Mouse (Mus musculus) lung, embryonic 14.5 days (tissue): ENCODE measurements around the gene Mbd4. TPM values are rescaled to one million over a fixed set of nuclear protein-coding genes. Genes with fewer than 3 reads are reported as not detected.

Experiments
- ATAC-seq: fragments of 200-750 bp; cut with Nextera tagmentation; 2 replicates; pipeline ENCODE4 v1.8.0; 2017; ENCODE audit warnings: mild to moderate bottlenecking, moderate TSS enrichment, moderate library complexity; ENCODE audit not compliant: insufficient read depth
- DNase-seq: peaks from one replicate; pipeline ENCODE4 v3.0.0-alpha.2; 2015
- H3K27ac ChIP-seq: fragments of 300-500 bp; sonication (generic); 2 replicates; pipeline ENCODE4 v1.5.1; 2014; ENCODE audit warnings: low read depth, mild to moderate bottlenecking, moderate library complexity
- H3K27me3 ChIP-seq: fragments of 300-500 bp; sonication (generic); 2 replicates; pipeline ENCODE4 v1.6.1; 2014; ENCODE audit warnings: low read length, control low read depth; ENCODE audit not compliant: insufficient read depth
- H3K36me3 ChIP-seq: fragments of 300-500 bp; sonication (generic); 2 replicates; pipeline ENCODE4 v1.6.1; 2014; ENCODE audit warnings: control low read depth; ENCODE audit not compliant: insufficient read depth
- H3K4me1 ChIP-seq: fragments of 300-500 bp; sonication (generic); 2 replicates; pipeline ENCODE4 v1.6.1; 2014; ENCODE audit warnings: antibody characterized with exemption, control low read depth; ENCODE audit not compliant: insufficient read depth
- H3K4me2 ChIP-seq: fragments of 300-500 bp; sonication (generic); 2 replicates; pipeline ENCODE4 v1.6.1; 2014; ENCODE audit warnings: mild to moderate bottlenecking
- H3K4me3 ChIP-seq: fragments of 300-500 bp; sonication (generic); 2 replicates; pipeline ENCODE4 v1.5.1; 2014; ENCODE audit warnings: low read depth, low read length
- H3K9ac ChIP-seq: fragments of 300-500 bp; sonication (generic); 2 replicates; pipeline ENCODE4 v1.6.1; 2014
- H3K9me3 ChIP-seq: fragments of 300-500 bp; sonication (generic); 2 replicates; pipeline ENCODE4 v1.6.1; 2016; ENCODE audit warnings: low read depth, low read length, control low read depth
- CTCF ChIP-seq: IDR thresholded peaks from 2 replicates; pipeline ENCODE4 v1.5.1; 2016; ENCODE audit warnings: antibody characterized with exemption, low read depth
- WGBS: fragments of 180-500 bp; shearing (Covaris S2); extraction: QIAGEN DNeasy Blood & Tissue Kit; methylation state at CpG from one replicate; pipeline ENCODE4 v1.1.7; 2014; 5-methylcytosine and 5-hydroxymethylcytosine counted together
- polyA plus RNA-seq: library from polyadenylated mRNA; unstranded; fragments of >200 nt; fragmentation: Nextera tagmentation; extraction: Ambion mirVana; gene quantifications from 2 replicates; pipeline ENCODE4 v1.2.1, GENCODE M21; 2014

Mbd4 gene
- polyA plus RNA-seq, 1 experiment from 2014 or later = 20.1 TPM

DNA sequence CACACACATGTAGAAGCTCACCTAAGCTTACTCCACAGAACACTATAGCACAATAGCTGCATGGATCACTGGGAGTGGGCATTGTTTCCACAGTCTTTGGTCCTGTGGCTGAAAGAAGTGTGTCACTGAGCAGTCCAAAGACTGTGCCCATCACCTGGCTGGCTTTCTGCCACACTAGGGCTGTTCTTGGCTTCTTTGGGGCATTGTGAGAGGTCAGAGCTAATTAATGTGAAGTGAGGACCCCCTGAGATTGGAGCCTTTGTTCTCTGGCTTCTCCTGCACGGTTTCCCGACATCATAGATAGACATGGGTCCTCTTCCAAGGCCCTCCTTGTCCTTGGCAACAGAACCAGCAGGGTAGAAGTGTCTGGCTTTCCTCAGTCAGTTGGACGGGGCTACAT lies 39.2 kb upstream of the Mbd4 start:
- Histone ChIP-seq H3K4me1 (peaks cover 15% of the 10 kb centered on the region), H3K4me3 (no peak overlapping the region), H3K27me3 (no peaks in the 10 kb centered on the region), H3K9me3 (no peaks in the 10 kb centered on the region), H3K4me2 (no peak overlapping the region), H3K27ac (peak overlapping the region; percentile 85), H3K9ac (no peak overlapping the region), H3K36me3 (peaks cover 22% of the 10 kb centered on the region)
- WGBS = 77% methylated on average over 3 of the region's 3 CpGs
- ATAC-seq = no peak
- no peak for DNase-seq
- TF ChIP-seq CTCF = no peak

DNA sequence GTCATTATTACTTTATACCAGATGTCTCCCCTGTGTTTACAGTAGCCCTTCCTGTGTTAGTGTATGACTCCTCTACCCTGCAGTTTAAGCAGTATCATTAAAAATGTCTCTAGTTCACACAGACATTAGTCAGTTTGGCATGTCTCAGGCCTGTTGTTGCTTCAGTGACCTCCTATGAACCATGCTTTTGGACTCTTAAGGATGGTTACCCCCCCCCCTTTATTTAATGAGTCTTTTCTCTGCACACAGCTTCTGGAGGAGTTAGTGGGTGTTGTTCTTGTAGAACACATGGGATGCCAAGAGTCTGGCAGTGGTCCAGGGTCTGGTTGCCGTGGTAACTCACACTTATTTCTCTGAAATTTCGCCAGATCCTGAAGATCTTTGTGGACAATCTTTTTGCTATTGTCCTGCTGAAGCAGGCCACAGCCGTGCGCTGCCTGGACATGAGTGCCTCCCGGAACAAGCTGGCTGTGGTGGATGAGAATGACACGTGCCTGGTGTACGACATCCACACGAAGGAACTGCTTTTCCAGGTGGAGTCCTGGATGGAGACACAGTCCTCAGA lies 38.4 kb upstream of the Mbd4 start:
- H3K4me1 ChIP-seq = peaks cover 15% of the 10 kb centered on the region
- H3K4me3 ChIP-seq = no peak overlapping the region
- H3K27ac ChIP-seq = peak overlapping the region; percentile 85
- H3K9me3 ChIP-seq = no peaks in the 10 kb centered on the region
- ATAC-seq (peak; percentile 90), DNase-seq (peak; percentile 97)
- no peak for TF ChIP-seq CTCF
- H3K27me3 ChIP-seq = no peaks in the 10 kb centered on the region
- no peak overlapping the region for H3K4me2 ChIP-seq
- H3K9ac ChIP-seq = no peak overlapping the region
- WGBS = 26% methylated on average over 8 of the region's 8 CpGs
- H3K36me3 ChIP-seq = peaks cover 29% of the 10 kb centered on the region

DNA sequence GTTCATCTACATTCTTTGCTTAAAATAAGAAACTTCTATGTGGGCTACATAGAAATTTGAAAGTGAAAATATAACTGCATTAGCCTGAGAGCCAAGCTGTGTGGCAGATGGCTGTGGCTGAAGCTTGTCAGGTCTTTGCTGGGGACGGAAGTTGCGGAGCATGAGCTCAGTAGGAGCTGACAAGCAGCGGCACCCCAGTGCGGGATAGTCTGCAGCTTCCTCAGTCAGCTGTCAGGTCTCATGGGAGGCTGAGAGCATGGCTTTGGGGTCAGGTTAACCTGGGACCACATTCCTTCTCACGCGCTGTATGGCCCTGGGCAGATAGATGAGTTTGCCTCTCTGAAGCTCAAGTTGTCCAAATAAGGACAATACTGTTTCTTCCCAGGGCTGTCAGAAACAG lies 37.9 kb upstream of the Mbd4 start:
- TF ChIP-seq CTCF = no peak
- 32% methylated on average over 6 of the region's 6 CpGs for WGBS
- Histone ChIP-seq H3K4me2 (no peak overlapping the region), H3K27ac (peak overlapping the region; percentile 85), H3K9me3 (no peaks in the 10 kb centered on the region), H3K27me3 (no peaks in the 10 kb centered on the region), H3K4me3 (no peak overlapping the region), H3K4me1 (peaks cover 15% of the 10 kb centered on the region), H3K36me3 (peaks cover 26% of the 10 kb centered on the region), H3K9ac (no peak overlapping the region)
- DNase-seq (peak; percentile 72), ATAC-seq (peak; percentile 75)

DNA sequence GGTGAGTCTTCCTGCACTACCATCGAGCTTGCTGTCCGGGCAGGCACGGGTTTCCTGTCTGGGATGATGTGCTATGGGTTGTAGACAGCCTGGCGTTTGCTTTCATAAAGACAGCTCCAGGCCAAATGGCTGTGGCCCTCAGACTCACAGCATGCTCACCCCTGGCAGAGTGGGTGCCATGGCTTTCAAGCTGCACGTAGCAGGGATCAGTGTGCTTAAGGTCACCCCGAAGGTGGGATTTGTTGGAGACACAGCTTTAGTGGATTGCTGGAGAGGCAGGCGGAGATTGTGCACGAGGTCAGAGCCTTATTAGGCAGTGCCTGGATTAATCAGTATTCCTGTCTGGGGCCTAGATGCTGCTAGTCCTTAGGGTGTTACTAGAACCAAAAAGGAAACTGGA lies 37.4 kb upstream of the Mbd4 start:
- H3K27ac ChIP-seq = peak overlapping the region; percentile 85

DNA sequence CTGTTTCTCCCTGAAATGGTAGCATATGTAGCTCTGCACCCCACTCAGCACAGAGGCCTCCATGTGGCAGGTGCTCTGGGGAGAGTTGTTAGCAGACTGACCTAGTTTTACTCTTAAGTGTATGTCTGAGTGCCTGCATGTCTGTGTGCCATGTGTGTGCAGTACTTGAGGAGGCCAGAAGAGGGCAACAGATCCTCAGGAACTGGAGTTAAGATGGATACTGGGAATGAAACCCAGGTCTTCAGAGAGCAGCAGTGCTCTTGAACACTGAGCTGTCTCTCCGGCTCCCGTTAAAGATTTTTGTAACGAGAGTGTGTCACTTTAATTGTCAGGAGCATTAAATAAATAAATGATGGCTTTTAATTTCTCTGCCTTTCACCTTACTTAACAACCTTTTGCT lies 35.1 kb upstream of the Mbd4 start:
- 96% methylated on average over 3 of the region's 3 CpGs for WGBS
- TF ChIP-seq CTCF = peak; percentile 68
- Histone ChIP-seq H3K36me3 (peaks cover 33% of the 10 kb centered on the region), H3K27me3 (no peaks in the 10 kb centered on the region), H3K9me3 (no peaks in the 10 kb centered on the region), H3K9ac (no peak overlapping the region), H3K4me3 (no peak overlapping the region), H3K4me2 (no peak overlapping the region), H3K27ac (no peak overlapping the region), H3K4me1 (peaks cover 15% of the 10 kb centered on the region)
- peak; percentile 65 for DNase-seq
- ATAC-seq = no peak

More for the DNA sequence above, 37.4 kb upstream of the Mbd4 start:
- ATAC-seq (no peak), DNase-seq (no peak)
- Histone ChIP-seq H3K27me3 (no peaks in the 10 kb centered on the region), H3K9me3 (no peaks in the 10 kb centered on the region), H3K9ac (no peak overlapping the region), H3K4me1 (peaks cover 15% of the 10 kb centered on the region), H3K36me3 (peaks cover 26% of the 10 kb centered on the region), H3K4me3 (no peak overlapping the region), H3K4me2 (no peak overlapping the region)
- no peak for TF ChIP-seq CTCF
- 49% methylated on average over 8 of the region's 8 CpGs for WGBS

DNA sequence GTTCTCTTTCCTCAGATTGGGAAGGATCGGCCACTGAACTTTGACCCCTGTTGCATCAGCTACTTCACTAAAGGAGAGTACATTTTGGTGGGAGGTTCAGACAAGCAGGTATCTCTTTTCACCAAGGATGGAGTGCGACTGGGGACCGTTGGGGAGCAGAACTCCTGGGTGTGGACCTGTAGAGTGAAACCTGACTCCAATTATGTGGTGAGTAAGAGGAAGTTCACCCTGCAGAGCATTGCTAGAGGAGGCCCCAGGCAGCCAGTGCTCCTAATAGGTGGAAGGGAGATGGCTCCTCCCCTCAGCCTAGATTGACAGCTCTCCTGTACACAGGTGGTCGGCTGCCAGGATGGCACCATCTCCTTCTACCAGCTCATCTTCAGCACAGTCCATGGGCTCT lies 33.7 kb upstream of the Mbd4 start:
- Histone ChIP-seq H3K4me1 (peaks cover 13% of the 10 kb centered on the region), H3K4me3 (no peak overlapping the region), H3K9ac (no peak overlapping the region), H3K9me3 (no peaks in the 10 kb centered on the region), H3K36me3 (peaks cover 35% of the 10 kb centered on the region), H3K4me2 (no peak overlapping the region), H3K27me3 (no peaks in the 10 kb centered on the region), H3K27ac (no peak overlapping the region)
- ATAC-seq (no peak), DNase-seq (no peak)
- no peak for TF ChIP-seq CTCF
- 48% methylated on average over 4 of the region's 4 CpGs for WGBS

DNA sequence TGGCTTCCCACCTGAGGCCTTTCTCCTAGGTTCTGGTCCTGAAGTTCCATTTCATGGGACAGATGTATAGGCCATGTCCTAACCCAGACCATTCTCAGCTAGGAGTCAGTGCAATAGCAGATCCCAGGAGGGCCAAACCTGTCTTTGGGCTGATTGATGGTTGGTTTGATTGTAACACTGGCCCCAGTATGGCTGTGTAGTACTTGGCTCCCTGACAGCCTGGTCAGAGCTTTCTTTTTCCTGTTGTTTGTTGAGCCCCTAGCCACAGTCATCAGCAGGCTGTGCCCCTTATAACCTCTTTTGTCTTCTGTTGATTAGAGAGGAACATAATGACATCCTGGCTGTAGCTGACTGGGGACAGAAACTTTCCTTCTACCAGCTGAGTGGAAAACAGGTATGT lies 30.8 kb upstream of the Mbd4 start:
- H3K27me3 ChIP-seq = no peaks in the 10 kb centered on the region
- no peak for TF ChIP-seq CTCF
- H3K36me3 ChIP-seq = peaks cover 32% of the 10 kb centered on the region
- H3K4me3 ChIP-seq = no peak overlapping the region
- ATAC-seq = peak; percentile 33; the same call in 1 of the 2 replicates
- no peak overlapping the region for H3K9ac ChIP-seq
- no peak overlapping the region for H3K27ac ChIP-seq
- no peak overlapping the region for H3K4me2 ChIP-seq
- peaks cover 4% of the 10 kb centered on the region for H3K4me1 ChIP-seq
- DNase-seq = peak; percentile 42
- no peaks in the 10 kb centered on the region for H3K9me3 ChIP-seq

DNA sequence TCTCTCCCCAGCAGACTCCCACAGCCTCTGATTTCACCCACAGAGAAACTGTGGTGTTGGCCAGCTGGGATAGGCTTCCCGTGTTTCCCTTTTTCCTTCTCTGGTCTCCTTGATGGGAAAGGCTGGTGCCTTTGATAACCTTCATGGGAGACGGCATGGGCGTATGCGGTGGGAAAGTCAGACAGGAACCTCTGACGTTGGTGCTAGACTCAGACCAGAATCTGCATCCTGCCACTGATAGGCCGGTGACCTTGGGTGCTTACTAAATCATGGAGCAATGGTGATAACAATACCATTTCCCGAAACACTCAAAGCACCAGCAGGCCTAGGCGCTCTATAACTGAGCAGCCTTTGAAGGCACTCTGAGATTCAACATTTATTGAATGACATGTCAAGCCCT lies 27.6 kb upstream of the Mbd4 start:
- 59% methylated on average over 8 of the region's 8 CpGs for WGBS
- Histone ChIP-seq H3K27me3 (no peaks in the 10 kb centered on the region), H3K4me3 (no peak overlapping the region), H3K36me3 (peaks cover 14% of the 10 kb centered on the region), H3K9me3 (no peaks in the 10 kb centered on the region), H3K4me2 (no peak overlapping the region), H3K27ac (peak overlapping the region; percentile 67; the same call in 1 of the 2 replicates), H3K4me1 (peaks cover 8% of the 10 kb centered on the region), H3K9ac (no peak overlapping the region)
- ATAC-seq = peak; percentile 30
- peak; percentile 46 for DNase-seq
- TF ChIP-seq CTCF = no peak
